Comparison of ENCODE assay signal across 8 mouse cellular contexts in genomic region chr10:111472686-111473510, GRCm38 (mm10). TPM values are rescaled to one million over a fixed set of nuclear protein-coding genes. Genes with fewer than 3 reads are reported as not detected.
DNase-seq lines count a peak whose midpoint lies in the region; ATAC-seq and TF ChIP-seq lines count a peak whose summit lies in the region.

Nap1l1 (plus strand) TSS chr10:111473223.

- H3K4me3 ChIP-seq in CH12.LX (replicated peaks in 1 of 3; ENCODE audit: low read depth in 2 of 3, low read length in 2 of 3, poor library complexity in 1 of 3), result peak within 1 kb of the TSS; percentile 66 to 96 (median 92)
- peak within 1 kb of the TSS; percentile 96 for H3K4me3 ChIP-seq in forebrain, embryonic 11.5 days (ENCODE audit: low read depth, low read length)
- H3K4me3 ChIP-seq in heart, embryonic 16.5 days (ENCODE audit: low read length), result peak within 1 kb of the TSS; percentile 89
- H3K4me3 ChIP-seq in liver, embryonic 15.5 days (replicated peaks), result peak within 1 kb of the TSS; percentile 94
- peak within 1 kb of the TSS; percentile 90 for H3K4me3 ChIP-seq in neural tube, embryonic 12.5 days

- peaks cover 0 to 15% of the 10 kb centered on the region in 2 experiments for H3K36me3 ChIP-seq in CH12.LX (replicated peaks in 1 of 2; ENCODE audit: control insufficient read depth in 1 of 2, insufficient read depth in 1 of 2, low read length in 1 of 2)
- H3K36me3 ChIP-seq in forebrain, embryonic 11.5 days (ENCODE audit: control insufficient read depth, insufficient read depth, low read length), result no peaks in the 10 kb centered on the region
- no peaks in the 10 kb centered on the region for H3K36me3 ChIP-seq in heart, embryonic 16.5 days (ENCODE audit: control insufficient read depth, insufficient read depth)
- peaks cover 5% of the 10 kb centered on the region; the same call in 1 of the 2 replicates for H3K36me3 ChIP-seq in liver, embryonic 15.5 days (replicated peaks)
- no peaks in the 10 kb centered on the region for H3K36me3 ChIP-seq in neural tube, embryonic 12.5 days

- in situ Hi-C loops in CH12.LX (cut with MboI; ENCODE audit: low pct_ligation_motif_present, low pct_unique_long_range_greater_than_20kb, low sequenced_read_pairs), result no loop called here

- under 1% methylated on average over 68 of the region's 80 CpGs for WGBS in forebrain, embryonic 11.5 days
- WGBS in heart, embryonic 16.5 days, result 2% methylated on average over 78 of the region's 80 CpGs
- WGBS in liver, embryonic 15.5 days (ENCODE audit: insufficient replicate concordance), result 3% methylated on average over 79 of the region's 80 CpGs
- under 1% methylated on average over 79 of the region's 80 CpGs for WGBS in neural tube, embryonic 12.5 days

- peak; percentile 100 for ATAC-seq in forebrain, embryonic 11.5 days (replicated peaks; ENCODE audit: low FRiP score)
- ATAC-seq in heart, embryonic 16.5 days (replicated peaks; ENCODE audit: extremely low read depth, insufficient read depth, low FRiP score), result peak; percentile 99
- peak; percentile 95 for ATAC-seq in liver, embryonic 15.5 days (ENCODE audit: insufficient read depth)
- peak; percentile 99 for ATAC-seq in neural tube, embryonic 12.5 days (ENCODE audit: low FRiP score, low read depth)

- no peaks in the 10 kb centered on the region for H3K9me3 ChIP-seq in CH12.LX (replicated peaks; ENCODE audit: low read length)
- no peaks in the 10 kb centered on the region for H3K9me3 ChIP-seq in forebrain, embryonic 11.5 days (ENCODE audit: control insufficient read depth, low read length)
- H3K9me3 ChIP-seq in heart, embryonic 16.5 days (replicated peaks; ENCODE audit: control insufficient read depth, low read length), result no peaks in the 10 kb centered on the region
- no peaks in the 10 kb centered on the region for H3K9me3 ChIP-seq in liver, embryonic 15.5 days (replicated peaks)
- H3K9me3 ChIP-seq in neural tube, embryonic 12.5 days, result no peaks in the 10 kb centered on the region

- peak; percentile 80 for TF ChIP-seq POLR2A in CH12.LX (IDR thresholded peaks at IDR 0.05; ENCODE audit: low read depth, low read length)

- peak within 1 kb of the TSS; percentile 57 for H3K27ac ChIP-seq in CH12.LX (ENCODE audit: insufficient read depth, low read depth)
- peak within 1 kb of the TSS; percentile 95 for H3K27ac ChIP-seq in forebrain, embryonic 11.5 days (ENCODE audit: low read depth, low read length)
- peak within 1 kb of the TSS; percentile 88 for H3K27ac ChIP-seq in heart, embryonic 16.5 days (ENCODE audit: low read length)
- H3K27ac ChIP-seq in liver, embryonic 15.5 days (replicated peaks), result peak within 1 kb of the TSS; percentile 85
- peak within 1 kb of the TSS; percentile 96 for H3K27ac ChIP-seq in neural tube, embryonic 12.5 days

- no peak for TF ChIP-seq RAD21 in CH12.LX (IDR thresholded peaks at IDR 0.05; ENCODE audit: low read depth, low read length)

- H3K4me2 ChIP-seq in CH12.LX (ENCODE audit: insufficient read depth, low read depth, poor library complexity, severe bottlenecking), result peak within 1 kb of the TSS; percentile 95
- peak within 1 kb of the TSS; percentile 66 for H3K4me2 ChIP-seq in forebrain, embryonic 11.5 days (ENCODE audit: low read depth, low read length, severe bottlenecking)
- peak within 1 kb of the TSS; percentile 88 for H3K4me2 ChIP-seq in heart, embryonic 16.5 days (ENCODE audit: low read depth, low read length)
- peak within 1 kb of the TSS; percentile 94 for H3K4me2 ChIP-seq in liver, embryonic 15.5 days
- peak within 1 kb of the TSS; percentile 76 for H3K4me2 ChIP-seq in neural tube, embryonic 12.5 days (replicated peaks)

- dilution Hi-C loops in CH12.LX (cut with MboI; ENCODE audit: extremely low pct_ligation_motif_present, extremely low pct_unique_long_range_greater_than_20kb, low sequenced_read_pairs), result no loop called here

- peak within 1 kb of the TSS; percentile 87 for H3K9ac ChIP-seq in CH12.LX (ENCODE audit: insufficient read depth, low read depth)
- H3K9ac ChIP-seq in forebrain, embryonic 11.5 days (ENCODE audit: low read length), result peak within 1 kb of the TSS; percentile 99
- H3K9ac ChIP-seq in heart, embryonic 16.5 days (ENCODE audit: low read length), result peak within 1 kb of the TSS; percentile 95
- peak within 1 kb of the TSS; percentile 95 for H3K9ac ChIP-seq in liver, embryonic 15.5 days
- H3K9ac ChIP-seq in neural tube, embryonic 12.5 days, result peak within 1 kb of the TSS; percentile 98

- TF ChIP-seq CTCF in CH12.LX (conservative IDR thresholded peaks at IDR 0.05 in 1 of 2, IDR thresholded peaks at IDR 0.05 in 1 of 2; ENCODE audit: low read depth in 2 of 2, low read length in 2 of 2), result no peak

- TF ChIP-seq EP300 in CH12.LX (IDR thresholded peaks at IDR 0.05; ENCODE audit: low read length), result no peak

- DNase-seq in CH12.LX (ENCODE audit: extremely low read depth), result peak; percentile 95
- DNase-seq in c-Kit-positive CD71-positive TER-119-negative erythroid progenitor cells, embryonic 14.5 days (ENCODE audit: low read depth), result peak; percentile 94
- peak; percentile 99 for DNase-seq in forebrain, embryonic 11.5 days (ENCODE audit: low spot score)
- DNase-seq in kidney, postnatal 36 days, result peak; percentile 96 to 97
- peak; percentile 95 for DNase-seq in telencephalon, adult 2 months (ENCODE audit: low read depth, low spot score)

- H3K27me3 ChIP-seq in CH12.LX (replicated peaks), result no peaks in the 10 kb centered on the region
- no peaks in the 10 kb centered on the region for H3K27me3 ChIP-seq in forebrain, embryonic 11.5 days (ENCODE audit: control insufficient read depth, insufficient read depth, low read length)
- no peaks in the 10 kb centered on the region for H3K27me3 ChIP-seq in heart, embryonic 16.5 days (ENCODE audit: control insufficient read depth, insufficient read depth, low read length)
- H3K27me3 ChIP-seq in liver, embryonic 15.5 days, result 0 out of 2 replicates have a peak, but pooled peaks cover 5% of the 10 kb centered on the region
- H3K27me3 ChIP-seq in neural tube, embryonic 12.5 days (replicated peaks), result no peaks in the 10 kb centered on the region

- H3K4me1 ChIP-seq in CH12.LX (ENCODE audit: control insufficient read depth in 1 of 2, insufficient read depth in 2 of 2), result peaks cover 5 to 54% of the 10 kb centered on the region in 2 experiments; a peak in 3 of 4 replicates
- peaks cover 2% of the 10 kb centered on the region; the same call in 1 of the 2 replicates for H3K4me1 ChIP-seq in forebrain, embryonic 11.5 days (replicated peaks; ENCODE audit: control insufficient read depth, insufficient read depth, low read length)
- H3K4me1 ChIP-seq in heart, embryonic 16.5 days (ENCODE audit: control insufficient read depth, insufficient read depth, low read length), result peaks cover 19% of the 10 kb centered on the region
- H3K4me1 ChIP-seq in liver, embryonic 15.5 days (replicated peaks), result peaks cover 49% of the 10 kb centered on the region
- peaks cover 21% of the 10 kb centered on the region for H3K4me1 ChIP-seq in neural tube, embryonic 12.5 days

- peaks cover 47% of the 10 kb centered on the region for H3K79me2 ChIP-seq in CH12.LX (replicated peaks; ENCODE audit: control insufficient read depth, extremely low read depth, insufficient read depth, poor library complexity, severe bottlenecking)

TF ChIP-seq in CH12.LX, 34 proteins besides CTCF, POLR2A, EP300 and RAD21 (continues in another document):
- TF ChIP-seq ETS1 (conservative IDR thresholded peaks at IDR 0.05; ENCODE audit: low read depth, low read length) (no peak), RCOR1 (conservative IDR thresholded peaks at IDR 0.05; ENCODE audit: low read depth, low read length) (no peak), MAFK (IDR thresholded peaks at IDR 0.05; ENCODE audit: insufficient replicate concordance, low read length) (no peak), NRF1 (IDR thresholded peaks at IDR 0.05; ENCODE audit: low read depth, low read length) (peak; percentile 69), USF1 (IDR thresholded peaks at IDR 0.05; ENCODE audit: low read depth, low read length) (no peak), GABPA (IDR thresholded peaks at IDR 0.05; ENCODE audit: insufficient replicate concordance, low read depth, low read length) (no peak), NELFE (IDR thresholded peaks at IDR 0.05; ENCODE audit: low read depth, low read length) (peak; percentile 66), ELF1 (IDR thresholded peaks at IDR 0.05; ENCODE audit: low read depth, low read length) (no peak), MEF2A (IDR thresholded peaks at IDR 0.05; ENCODE audit: borderline replicate concordance, low read depth, low read length) (no peak; the same call in 1 of the 2 replicates), JUND (conservative IDR thresholded peaks at IDR 0.05; ENCODE audit: low read depth, low read length) (no peak), CHD1 (IDR thresholded peaks at IDR 0.05; ENCODE audit: low read depth, low read length) (no peak), MAZ (IDR thresholded peaks at IDR 0.05; ENCODE audit: low read depth, low read length) (0 out of 2 replicates have a peak, but pooled peaks have one; percentile 33), IRF4 (IDR thresholded peaks at IDR 0.05; ENCODE audit: low read depth, low read length) (0 out of 2 replicates have a peak, but pooled peaks have one; percentile 11), E2F4 (IDR thresholded peaks at IDR 0.05; ENCODE audit: insufficient replicate concordance, low read depth, low read length) (peak; percentile 79; the same call in 1 of the 2 replicates), KAT2A (IDR thresholded peaks at IDR 0.05; ENCODE audit: insufficient replicate concordance, low read length) (no peak), ZMIZ1 (IDR thresholded peaks at IDR 0.05; ENCODE audit: low read depth, low read length) (no peak; the same call in 1 of the 2 replicates), POLR2AphosphoS2 (IDR thresholded peaks at IDR 0.05; ENCODE audit: low read depth, low read length) (no peak), ZC3H11A (IDR thresholded peaks at IDR 0.05; ENCODE audit: low read depth, low read length) (no peak), ZNF384 (IDR thresholded peaks at IDR 0.05; ENCODE audit: low read depth, low read length) (no peak), UBTF (IDR thresholded peaks at IDR 0.05; ENCODE audit: low read depth, low read length) (no peak), ZKSCAN1 (IDR thresholded peaks at IDR 0.05; ENCODE audit: borderline replicate concordance, low read depth, low read length) (no peak), JUN (IDR thresholded peaks at IDR 0.05; ENCODE audit: insufficient read depth, low read depth, low read length) (no peak)

RNA-seq across cellular contexts. Expression of gene Nap1l1, which starts in this region (rescaled TPM):
- 196 and 231 TPM in 2 replicates for total RNA-seq in CH12.LX (2012; rRNA removed)
- 360 and 392 TPM in 2 replicates for total RNA-seq in CH12.LX (2014; rRNA removed)
- polyA plus RNA-seq in CH12.LX (2012; ENCODE audit: insufficient read length, low read depth), result 1,279 and 1,342 TPM in 2 replicates
- 399 and 441 TPM in 2 replicates for polyA plus RNA-seq in forebrain, embryonic 11.5 days (2014; fragmentation: Nextera tagmentation; extraction: Ambion mirVana)
- polyA plus RNA-seq in heart, embryonic 16.5 days (2015; fragmentation: Nextera tagmentation; extraction: Ambion mirVana), result 104 and 115 TPM in 2 replicates
- 69.6 and 83.5 TPM in 2 replicates for polyA plus RNA-seq in liver, embryonic 15.5 days (2015; fragmentation: Nextera tagmentation; extraction: Ambion mirVana)
- 247 and 251 TPM in 2 replicates for polyA plus RNA-seq in neural tube, embryonic 12.5 days (2016; fragmentation: Nextera tagmentation; extraction: Ambion mirVana)

Comparison
In these comparisons a context has a peak if more than half of its experiments do, and no peak if none do; other contexts are left out.
1. Peak in every context shown above with its lines: DNase-seq, ATAC-seq, H3K4me3 ChIP-seq and H3K27ac ChIP-seq.